Mouse (Mus musculus) ES-E14 (cell line): ENCODE measurements around the gene Frat1. TPM values are rescaled to one million over a fixed set of nuclear protein-coding genes. Genes with fewer than 3 reads are reported as not detected.

Source experiments
- DNase-seq: peaks from one replicate; pipeline ENCODE4 v3.0.0-alpha.2; 2013; ENCODE audit warnings: low read depth, low spot score
- H3K27ac ChIP-seq: 2 replicates; pipeline ENCODE4 v1.5.1; 2012; ENCODE audit warnings: low read depth, mild to moderate bottlenecking, low read length, moderate library complexity, mixed read lengths; ENCODE audit not compliant: poor library complexity, insufficient read depth, severe bottlenecking
- H3K36me3 ChIP-seq: 2 replicates; pipeline ENCODE4 v1.6.1; 2012; ENCODE audit warnings: mild to moderate bottlenecking, low read length, moderate library complexity, mixed read lengths; ENCODE audit not compliant: control insufficient read depth, poor library complexity, insufficient read depth, severe bottlenecking
- H3K4me1 ChIP-seq, 2 experiments: fragments of 150-350 bp in 1 of 2; sonication (generic) in 1 of 2; 2 replicates each; pipeline ENCODE4 v1.6.1; 2012; ENCODE audit warnings: low read length in 2 of 2, mild to moderate bottlenecking in 1 of 2, mixed read lengths in 1 of 2; ENCODE audit not compliant: control insufficient read depth in 2 of 2, insufficient read depth in 2 of 2, poor library complexity in 1 of 2
- H3K4me3 ChIP-seq, 2 experiments: fragments of 150-350 bp in 1 of 2; sonication (generic) in 1 of 2; 2 replicates each; pipeline ENCODE4 v1.5.1; 2012; ENCODE audit warnings: low read length in 2 of 2, low read depth in 1 of 2, mild to moderate bottlenecking in 1 of 2, mixed read lengths in 1 of 2; ENCODE audit not compliant: insufficient read depth in 1 of 2, poor library complexity in 1 of 2, severe bottlenecking in 1 of 2
- H3K9ac ChIP-seq: 2 replicates; pipeline ENCODE4 v1.6.1; 2012; ENCODE audit warnings: low read depth, mild to moderate bottlenecking, low read length, mixed read lengths; ENCODE audit not compliant: poor library complexity, insufficient read depth, severe bottlenecking
- H3K9me3 ChIP-seq: fragments of 150-350 bp; sonication (generic); 2 replicates; pipeline ENCODE4 v1.6.1; 2012; ENCODE audit warnings: low read depth, mild to moderate bottlenecking, low read length; ENCODE audit not compliant: control insufficient read depth, insufficient read depth
- CHD2 ChIP-seq: IDR thresholded peaks from 2 replicates; pipeline ENCODE4 v1.6.1; 2014; ENCODE audit warnings: mild to moderate bottlenecking, low read depth, low read length, inconsistent platforms
- HCFC1 ChIP-seq: IDR thresholded peaks from 2 replicates; pipeline ENCODE4 v1.6.1; 2012; ENCODE audit warnings: low read length, inconsistent platforms, borderline replicate concordance; ENCODE audit not compliant: insufficient read depth
- MAFK ChIP-seq: IDR thresholded peaks from 2 replicates; pipeline ENCODE4 v1.6.1; 2014; ENCODE audit warnings: mild to moderate bottlenecking, low read depth, low read length, inconsistent platforms; ENCODE audit not compliant: insufficient read depth
- ZC3H11A ChIP-seq: IDR thresholded peaks from 2 replicates; pipeline ENCODE4 v1.6.1; 2012; ENCODE audit warnings: low read depth, mild to moderate bottlenecking, inconsistent platforms, low read length, borderline replicate concordance
- ZNF384 ChIP-seq: IDR thresholded peaks from 2 replicates; pipeline ENCODE4 v1.6.1; 2012; ENCODE audit warnings: low read depth, low read length, inconsistent platforms
- in situ Hi-C, 2 experiments: fragments of 600-800 bp; cut with MboI; formaldehyde crosslinking; loops; one replicate each; pipeline ENCODE4 v1.15.1; 2025; ENCODE audit warnings: low sequenced_read_pairs in 2 of 2, inconsistent platforms in 1 of 2; ENCODE audit not compliant: unreplicated experiment in 2 of 2
- total RNA-seq: library from RNA; depleted of rRNA; stranded (reverse); fragments of 300-350 nt; gene quantifications from 2 replicates; pipeline ENCODE4 v1.2.3, GENCODE M21; 2012

Frat1 gene
- total RNA-seq, 1 experiment, result 2.5 TPM

- in situ Hi-C loops, result no loop called here
- Histone ChIP-seq H3K27ac (no peak overlapping the region), H3K9me3 (no peaks in the 10 kb centered on the region), H3K4me1 (peaks cover 7 to 8% of the 10 kb centered on the region in 2 experiments; a peak in 2 of 4 replicates), H3K9ac (no peak overlapping the region), H3K4me3 (no peak overlapping the region), H3K36me3 (no peaks in the 10 kb centered on the region)
- TF ChIP-seq HCFC1 (no peak), CHD2 (no peak), ZC3H11A (no peak), ZNF384 (no peak), MAFK (no peak)
- DNase-seq, result no peak
These were observed 11.0 kb upstream of the Frat1 start for GRCm38 (mm10) chr19:41818749-41819148.

- Histone ChIP-seq H3K9me3 (no peaks in the 10 kb centered on the region), H3K27ac (no peak overlapping the region), H3K9ac (no peak overlapping the region), H3K36me3 (no peaks in the 10 kb centered on the region), H3K4me1 (peaks cover 7 to 8% of the 10 kb centered on the region in 2 experiments; a peak in 2 of 4 replicates), H3K4me3 (no peak overlapping the region)
- TF ChIP-seq MAFK (no peak), CHD2 (no peak), ZNF384 (no peak), ZC3H11A (no peak), HCFC1 (no peak)
- in situ Hi-C loops, result no loop called here
- no peak for DNase-seq
These were observed 8.3 kb upstream of the Frat1 start for GRCm38 (mm10) chr19:41821436-41821835.

- in situ Hi-C loops, result no loop called here
- no peak for DNase-seq
These were observed 7.2 kb upstream of the Frat1 start for GRCm38 (mm10) chr19:41822589-41822988.

GRCm38 (mm10) chr19:41824950-41825349 lies 4.8 kb upstream of the Frat1 start:
- in situ Hi-C loops, result no loop called here
- H3K9ac ChIP-seq, result no peak overlapping the region
- H3K36me3 ChIP-seq, result no peaks in the 10 kb centered on the region
- no peak overlapping the region for H3K4me3 ChIP-seq
- H3K27ac ChIP-seq, result no peak overlapping the region
- TF ChIP-seq MAFK (no peak), ZNF384 (no peak), CHD2 (no peak), HCFC1 (no peak), ZC3H11A (no peak)
- no peak for DNase-seq
- H3K9me3 ChIP-seq, result no peaks in the 10 kb centered on the region
- peaks cover 0 to 4% of the 10 kb centered on the region in 2 experiments; a peak in 1 of 4 replicates for H3K4me1 ChIP-seq

More at GRCm38 (mm10) chr19:41822589-41822988, 7.2 kb upstream of the Frat1 start:
- Histone ChIP-seq H3K9ac (no peak overlapping the region), H3K36me3 (no peaks in the 10 kb centered on the region), H3K4me3 (no peak overlapping the region), H3K9me3 (no peaks in the 10 kb centered on the region), H3K27ac (no peak overlapping the region), H3K4me1 (peaks cover 2 to 3% of the 10 kb centered on the region in 2 experiments; a peak in 1 of 4 replicates)
- no peak for TF ChIP-seq MAFK
- no peak for TF ChIP-seq ZC3H11A
- no peak for TF ChIP-seq HCFC1
- TF ChIP-seq ZNF384, result no peak
- TF ChIP-seq CHD2, result no peak

- Histone ChIP-seq H3K4me1 (peaks cover 0 to 2% of the 10 kb centered on the region in 2 experiments; a peak in 1 of 4 replicates), H3K4me3 (no peak overlapping the region), H3K27ac (no peak overlapping the region), H3K9ac (no peak overlapping the region), H3K36me3 (no peaks in the 10 kb centered on the region), H3K9me3 (no peaks in the 10 kb centered on the region)
- no peak for DNase-seq
- in situ Hi-C loops, result no loop called here
- TF ChIP-seq HCFC1, result no peak
- TF ChIP-seq MAFK, result no peak
- TF ChIP-seq ZC3H11A, result no peak
- no peak for TF ChIP-seq ZNF384
- no peak for TF ChIP-seq CHD2
These were observed 3.2 kb upstream of the Frat1 start for GRCm38 (mm10) chr19:41826529-41826928.
